Mouse (Mus musculus) MEL (cell line): ENCODE results near the gene Sox5. TPM values are rescaled to one million over a fixed set of nuclear protein-coding genes. Genes with fewer than 3 reads are reported as not detected.

ENCODE experiments used
- DNase-seq: peaks from one replicate; pipeline ENCODE4 v3.0.0; 2011; ENCODE audit warnings: low read depth, low spot score
- H3K27ac ChIP-seq: 2 replicates; pipeline ENCODE4 v1.5.1; 2012; ENCODE audit warnings: low read depth, mild to moderate bottlenecking, control low read depth, low read length, moderate library complexity; ENCODE audit not compliant: control insufficient read depth
- H3K27me3 ChIP-seq, 2 experiments: fragments of 150-350 bp in 1 of 2; sonication (generic) in 1 of 2; 2 replicates each; pipeline ENCODE4 v1.6.1; 2012; ENCODE audit warnings: low read length in 2 of 2, mild to moderate bottlenecking in 2 of 2, improper control_type of control experiment in 1 of 2, moderate library complexity in 1 of 2; ENCODE audit not compliant: insufficient read depth in 2 of 2, control insufficient read depth in 1 of 2
- H3K36me3 ChIP-seq, 2 experiments: 2 replicates each; pipeline ENCODE4 v1.6.1; 2012 to 2014; ENCODE audit warnings: low read length in 2 of 2, improper control_type of control experiment in 1 of 2, inconsistent platforms in 1 of 2, mild to moderate bottlenecking in 1 of 2; ENCODE audit not compliant: insufficient read depth in 2 of 2, control insufficient read depth in 1 of 2
- H3K4me1 ChIP-seq, 2 experiments: fragments of 150-350 bp in 1 of 2; sonication (generic) in 1 of 2; 2 replicates each; pipeline ENCODE4 v1.6.1; 2012; ENCODE audit warnings: low read length in 2 of 2, improper control_type of control experiment in 1 of 2, mild to moderate bottlenecking in 1 of 2; ENCODE audit not compliant: insufficient read depth in 2 of 2, control insufficient read depth in 1 of 2
- H3K4me3 ChIP-seq, 2 experiments: fragments of 150-350 bp in 1 of 2; sonication (generic) in 1 of 2; 2 replicates each; pipeline ENCODE4 v1.5.1; 2012; ENCODE audit warnings: low read depth in 2 of 2, low read length in 2 of 2, mild to moderate bottlenecking in 2 of 2, moderate library complexity in 2 of 2, control low read depth in 1 of 2, improper control_type of control experiment in 1 of 2; ENCODE audit not compliant: control insufficient read depth in 1 of 2, insufficient read depth in 1 of 2
- H3K79me2 ChIP-seq: 2 replicates; pipeline ENCODE4 v1.6.1; 2012; ENCODE audit warnings: mild to moderate bottlenecking, low read length, moderate library complexity; ENCODE audit not compliant: control insufficient read depth, poor library complexity, insufficient read depth
- H3K9ac ChIP-seq: 2 replicates; pipeline ENCODE4 v1.6.1; 2012; ENCODE audit warnings: low read depth, mild to moderate bottlenecking, control low read depth, low read length, moderate library complexity; ENCODE audit not compliant: control insufficient read depth, poor library complexity, severe bottlenecking
- H3K9me3 ChIP-seq: fragments of 150-350 bp; sonication (generic); replicated peaks from 2 replicates; pipeline ENCODE4 v1.6.1; 2012; ENCODE audit warnings: mild to moderate bottlenecking, low read length, improper control_type of control experiment, moderate library complexity; ENCODE audit not compliant: insufficient read depth
- BHLHE40 ChIP-seq: IDR thresholded peaks from 2 replicates; pipeline ENCODE4 v1.6.1; 2012; ENCODE audit warnings: low read depth, mild to moderate bottlenecking, inconsistent platforms, low read length, improper control_type of control experiment, borderline replicate concordance
- CTCF ChIP-seq, 3 experiments: IDR thresholded peaks in 2 of 3; conservative IDR thresholded peaks in 1 of 3; 2 replicates each; pipeline ENCODE4 v1.5.1; 2011 to 2012; ENCODE audit warnings: low read length in 3 of 3, low read depth in 2 of 3, mild to moderate bottlenecking in 2 of 3, improper control_type of control experiment in 1 of 3, inconsistent platforms in 1 of 3, mixed read lengths in 1 of 3, moderate library complexity in 1 of 3; ENCODE audit not compliant: control insufficient read depth in 1 of 3, insufficient read depth in 1 of 3, poor library complexity in 1 of 3, severe bottlenecking in 1 of 3
- ELF1 ChIP-seq: IDR thresholded peaks from 2 replicates; pipeline ENCODE4 v1.6.1; 2014; ENCODE audit warnings: low read depth, mild to moderate bottlenecking, inconsistent platforms, low read length, improper control_type of control experiment, moderate library complexity
- ETS1 ChIP-seq: IDR thresholded peaks from 2 replicates; pipeline ENCODE4 v1.6.1; 2012; ENCODE audit warnings: low read depth, mild to moderate bottlenecking, inconsistent platforms, low read length, improper control_type of control experiment, moderate library complexity
- GABPA ChIP-seq: IDR thresholded peaks from 2 replicates; pipeline ENCODE4 v1.6.1; 2012; ENCODE audit warnings: low read depth, mild to moderate bottlenecking, inconsistent platforms, low read length, improper control_type of control experiment, moderate library complexity
- GATA1 ChIP-seq: IDR thresholded peaks from 2 replicates; pipeline ENCODE4 v1.6.1; 2011; ENCODE audit warnings: low read depth, low read length, improper control_type of control experiment
- HCFC1 ChIP-seq: IDR thresholded peaks from 2 replicates; pipeline ENCODE4 v1.6.1; 2012; ENCODE audit warnings: low read depth, mild to moderate bottlenecking, inconsistent platforms, low read length, improper control_type of control experiment, moderate library complexity
- JUND ChIP-seq: IDR thresholded peaks from 2 replicates; pipeline ENCODE4 v1.6.1; 2011; ENCODE audit warnings: low read depth, mild to moderate bottlenecking, improper control_type of control experiment, low read length
- KAT2A ChIP-seq: conservative IDR thresholded peaks from 2 replicates; pipeline ENCODE4 v1.6.1; 2012; ENCODE audit warnings: low read depth, low read length, improper control_type of control experiment, inconsistent platforms
- MYC ChIP-seq: IDR thresholded peaks from 2 replicates; pipeline ENCODE4 v1.6.1; 2011; ENCODE audit warnings: low read depth, mild to moderate bottlenecking, low read length, improper control_type of control experiment, moderate library complexity
- NELFE ChIP-seq: IDR thresholded peaks from 2 replicates; pipeline ENCODE4 v1.6.1; 2011; ENCODE audit warnings: low read depth, low read length, improper control_type of control experiment
- NRF1 ChIP-seq: IDR thresholded peaks from 2 replicates; pipeline ENCODE4 v1.6.1; 2014; ENCODE audit warnings: low read depth, mild to moderate bottlenecking, inconsistent platforms, low read length, improper control_type of control experiment, moderate library complexity; ENCODE audit not compliant: poor library complexity, insufficient read depth, severe bottlenecking
- POLR2AphosphoS2 ChIP-seq: IDR thresholded peaks from 2 replicates; pipeline ENCODE4 v1.6.1; 2011; ENCODE audit warnings: low read length, improper control_type of control experiment
- RAD21 ChIP-seq: IDR thresholded peaks from 2 replicates; pipeline ENCODE4 v1.6.1; 2011; ENCODE audit warnings: mild to moderate bottlenecking, low read depth, low read length, improper control_type of control experiment
- RCOR1 ChIP-seq: IDR thresholded peaks from 2 replicates; pipeline ENCODE4 v1.6.1; 2012; ENCODE audit warnings: low read depth, mild to moderate bottlenecking, inconsistent platforms, low read length, improper control_type of control experiment
- SMC3 ChIP-seq: IDR thresholded peaks from 2 replicates; pipeline ENCODE4 v1.6.1; 2011; ENCODE audit warnings: low read depth, low read length, improper control_type of control experiment
- TBP ChIP-seq: IDR thresholded peaks from 2 replicates; pipeline ENCODE4 v1.8.0; 2011; ENCODE audit warnings: low read depth, low read length, improper control_type of control experiment
- TCF12 ChIP-seq: IDR thresholded peaks from 2 replicates; pipeline ENCODE4 v1.6.1; 2014; ENCODE audit warnings: low read depth, mild to moderate bottlenecking, inconsistent platforms, low read length, improper control_type of control experiment, moderate library complexity
- UBTF ChIP-seq: IDR thresholded peaks from 2 replicates; pipeline ENCODE4 v1.6.1; 2012; ENCODE audit warnings: low read depth, mild to moderate bottlenecking, inconsistent platforms, low read length, improper control_type of control experiment, moderate library complexity, borderline replicate concordance; ENCODE audit not compliant: insufficient read depth
- USF1 ChIP-seq: IDR thresholded peaks from 2 replicates; pipeline ENCODE4 v1.6.1; 2014; ENCODE audit warnings: low read depth, mild to moderate bottlenecking, inconsistent platforms, low read length, improper control_type of control experiment, moderate library complexity
- ZNF384 ChIP-seq: IDR thresholded peaks from 2 replicates; pipeline ENCODE4 v1.6.1; 2012; ENCODE audit warnings: low read depth, mild to moderate bottlenecking, inconsistent platforms, low read length, improper control_type of control experiment
- polyA plus RNA-seq, 2 experiments: library from polyadenylated mRNA; stranded (reverse) in 1 of 2; unstranded in 1 of 2; fragments of >175 nt in 1 of 2; fragments of >200 nt in 1 of 2; gene quantifications; 2 replicates each; pipeline versions ENCODE4 v1.2.1 to v1.2.4; 2012; ENCODE audit warnings: low replicate concordance in 2 of 2, low read depth in 1 of 2; ENCODE audit not compliant: insufficient read length in 2 of 2, insufficient read depth in 1 of 2, missing spikeins in 1 of 2
- total RNA-seq: library from RNA; depleted of rRNA; stranded (reverse); fragments of 300-350 nt; gene quantifications from 2 replicates; pipeline ENCODE4 v1.2.3, GENCODE M21; 2012

Gene Sox5
- total and polyA plus RNA-seq, 3 experiments = 0.19 to 3.0 TPM; not detected in 1

GRCm38 (mm10) chr6:144821019-144821418 lies 39.2 kb upstream of the Sox5 start:
- no peaks in the 10 kb centered on the region for H3K27me3 ChIP-seq
- no peaks in the 10 kb centered on the region for H3K36me3 ChIP-seq
- H3K27ac ChIP-seq = no peak overlapping the region
- no peak for DNase-seq
- no peak for TF ChIP-seq UBTF
- no peak for TF ChIP-seq HCFC1
- no peak for TF ChIP-seq TCF12
- no peak for TF ChIP-seq ZNF384
- TF ChIP-seq RCOR1 = no peak
- no peak for TF ChIP-seq JUND
- no peak for TF ChIP-seq SMC3
- TF ChIP-seq MYC = no peak
- TF ChIP-seq GATA1 = no peak
- TF ChIP-seq POLR2AphosphoS2 = no peak
- no peak for TF ChIP-seq USF1
- no peak for TF ChIP-seq ELF1
- TF ChIP-seq CTCF (IDR thresholded peaks at IDR 0.05 in 2 of 3, conservative IDR thresholded peaks at IDR 0.05 in 1 of 3; ENCODE audit: control insufficient read depth in 1 of 3, insufficient read depth in 1 of 3, low read depth in 2 of 3, low read length in 3 of 3, poor library complexity in 1 of 3, severe bottlenecking in 1 of 3) = no peak
- TF ChIP-seq, all 39 proteins: peak for 0
- no peaks in the 10 kb centered on the region for H3K4me1 ChIP-seq
- no peaks in the 10 kb centered on the region for H3K9me3 ChIP-seq
- H3K9ac ChIP-seq = no peak overlapping the region
- H3K4me3 ChIP-seq = no peak overlapping the region
- no peaks in the 10 kb centered on the region for H3K79me2 ChIP-seq

GRCm38 (mm10) chr6:144818016-144818415 lies 36.2 kb upstream of the Sox5 start:
- Histone ChIP-seq H3K4me3 (no peak overlapping the region), H3K9ac (no peak overlapping the region), H3K9me3 (no peaks in the 10 kb centered on the region)

More at GRCm38 (mm10) chr6:144818016-144818415, 36.2 kb upstream of the Sox5 start:
- DNase-seq = no peak
- Histone ChIP-seq H3K27ac (no peak overlapping the region), H3K36me3 (no peaks in the 10 kb centered on the region), H3K27me3 (no peaks in the 10 kb centered on the region), H3K4me1 (no peaks in the 10 kb centered on the region), H3K79me2 (no peaks in the 10 kb centered on the region)
- TF ChIP-seq NRF1 (no peak), KAT2A (no peak), TBP (no peak), NELFE (no peak), RAD21 (no peak), POLR2AphosphoS2 (no peak), GATA1 (no peak), BHLHE40 (no peak), GABPA (no peak), ETS1 (no peak)
